Mouse (Mus musculus): ENCODE measurements around the gene Mrps25.

Mrps25 gene

DNA sequence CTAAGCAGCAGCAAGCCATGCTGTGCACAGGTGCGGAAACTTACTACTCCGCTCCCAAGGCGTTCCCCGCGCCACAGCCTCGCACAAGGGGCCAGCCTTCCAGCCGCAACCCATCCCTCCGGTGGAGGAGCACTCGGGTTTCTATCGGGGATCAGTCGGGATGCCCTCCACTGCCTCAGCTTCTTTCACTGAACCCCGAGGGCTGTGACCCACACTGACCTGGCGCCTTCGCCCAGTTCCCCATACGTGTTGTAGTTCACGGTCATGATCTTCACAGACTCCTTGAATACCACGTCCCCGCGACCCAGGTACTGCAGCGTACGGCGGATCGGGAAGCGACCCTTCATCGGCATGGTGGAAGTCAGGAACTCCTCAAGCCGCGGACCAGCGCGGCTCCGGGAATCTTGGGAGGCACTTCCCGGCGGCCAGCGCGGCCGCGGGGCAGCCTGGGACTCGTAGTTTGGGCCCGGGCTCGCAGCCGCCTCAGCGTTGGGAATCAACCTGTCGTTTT lies at the start of gene Mrps25:
Gene Mrps25 (minus strand): TSS at position 413 of the 511 bp plus-strand sequence.
- DNase-seq (ENCODE audit: low spot score in 2 of 2), result peak; percentile 23 to 74

DNA sequence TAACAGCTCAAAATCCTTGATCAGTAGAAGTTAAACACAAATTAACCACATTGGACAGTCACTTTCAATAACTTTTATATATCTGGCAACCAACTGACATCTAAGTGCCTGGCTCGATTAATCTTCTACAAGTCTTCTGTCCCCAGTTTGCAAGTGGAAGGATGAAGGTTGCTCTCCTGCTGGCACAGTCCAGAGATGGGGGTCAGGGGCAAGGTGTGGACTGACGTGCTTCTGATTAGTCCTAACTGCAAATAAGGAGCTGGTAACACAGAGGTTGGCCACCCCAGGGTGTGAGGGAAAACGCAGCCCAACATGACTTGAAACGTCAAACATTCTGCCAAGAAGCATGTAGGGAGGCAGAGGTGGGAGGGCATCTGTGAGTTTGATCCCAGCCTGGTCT lies 47.9 kb upstream of the Mrps25 start:
- no peak for DNase-seq (ENCODE audit: low spot score in 2 of 2)

DNA sequence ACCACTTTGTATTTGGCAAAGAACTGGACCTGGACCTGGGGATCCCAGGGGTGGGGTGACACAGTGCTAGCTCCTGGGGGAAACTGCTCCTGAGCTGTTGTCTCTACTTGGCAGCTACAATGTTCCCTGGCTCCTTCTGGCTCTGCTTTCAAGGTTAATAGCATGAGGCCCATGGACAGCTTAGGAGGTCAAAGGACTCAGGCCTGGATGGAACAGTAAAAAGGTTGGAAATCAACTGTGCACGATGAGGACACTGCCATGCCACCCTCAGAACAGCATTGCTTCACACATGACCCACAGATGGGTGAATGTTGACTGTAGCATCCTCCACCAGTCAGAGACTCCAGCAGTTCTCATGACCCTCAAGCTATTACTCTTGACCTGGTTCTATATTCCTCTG lies 47.5 kb upstream of the Mrps25 start:
- no peak for DNase-seq (ENCODE audit: low spot score in 2 of 2)

DNA sequence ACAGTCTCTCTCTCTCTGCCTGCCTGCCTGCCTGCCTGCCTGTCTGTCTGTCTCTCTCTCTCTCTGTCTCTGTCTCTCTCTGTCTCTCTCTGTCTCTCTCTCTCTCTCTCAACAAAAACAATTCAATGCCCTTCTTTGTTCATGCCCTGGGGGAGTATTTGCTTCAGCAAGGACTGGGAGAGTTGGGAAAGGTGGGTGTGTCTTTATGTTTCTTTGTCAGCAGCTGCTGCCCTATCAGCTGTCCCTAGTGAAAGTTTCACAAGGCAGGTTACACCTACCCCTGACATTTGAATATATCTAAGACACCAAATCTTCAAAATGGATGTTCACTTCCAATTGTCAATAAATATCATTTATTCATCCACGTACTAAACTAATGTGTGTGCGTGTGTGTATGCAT lies 45.8 kb upstream of the Mrps25 start:
- DNase-seq (ENCODE audit: low spot score in 2 of 2), result no peak

DNA sequence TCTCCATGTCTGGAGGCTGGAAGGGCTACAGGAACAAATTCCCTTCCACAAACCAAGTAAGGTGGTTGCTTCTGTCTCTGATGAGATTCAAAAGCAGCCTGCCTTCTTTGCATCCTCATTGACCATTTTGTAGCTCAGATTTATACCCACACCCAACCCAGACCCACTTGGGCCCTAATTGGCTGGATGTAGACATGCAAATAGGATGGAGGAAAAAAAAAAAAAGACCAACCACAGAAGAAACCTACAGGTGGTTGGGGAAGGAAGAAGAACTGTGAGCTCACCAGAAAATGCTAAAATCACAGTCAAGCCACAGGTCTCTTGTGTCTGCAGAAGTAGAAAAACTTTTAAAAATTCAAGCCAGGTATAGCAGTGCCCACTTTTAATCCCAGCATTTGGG lies 45.3 kb upstream of the Mrps25 start:
- DNase-seq (ENCODE audit: low spot score in 2 of 2), result no peak

DNA sequence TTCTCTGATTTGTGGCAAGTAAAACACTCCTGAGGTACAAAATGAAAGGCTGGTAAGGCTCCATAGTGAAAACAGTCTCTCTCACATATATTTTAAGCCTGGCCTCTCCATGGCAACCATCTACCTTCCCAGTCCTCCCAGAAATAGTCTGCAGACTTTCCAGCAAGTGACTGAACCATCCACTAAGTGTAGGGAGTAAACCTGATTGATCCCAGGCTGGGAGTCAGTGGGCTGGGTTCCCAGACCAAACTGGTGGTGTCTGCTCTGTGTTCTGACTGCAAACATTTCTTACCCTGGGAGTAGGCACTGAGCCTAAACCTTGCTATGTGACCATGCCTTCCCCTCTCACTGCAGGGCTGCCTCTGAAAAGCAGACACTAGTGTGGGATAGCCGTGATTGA lies 41.1 kb upstream of the Mrps25 start:
- DNase-seq (ENCODE audit: low spot score in 2 of 2), result no peak

DNA sequence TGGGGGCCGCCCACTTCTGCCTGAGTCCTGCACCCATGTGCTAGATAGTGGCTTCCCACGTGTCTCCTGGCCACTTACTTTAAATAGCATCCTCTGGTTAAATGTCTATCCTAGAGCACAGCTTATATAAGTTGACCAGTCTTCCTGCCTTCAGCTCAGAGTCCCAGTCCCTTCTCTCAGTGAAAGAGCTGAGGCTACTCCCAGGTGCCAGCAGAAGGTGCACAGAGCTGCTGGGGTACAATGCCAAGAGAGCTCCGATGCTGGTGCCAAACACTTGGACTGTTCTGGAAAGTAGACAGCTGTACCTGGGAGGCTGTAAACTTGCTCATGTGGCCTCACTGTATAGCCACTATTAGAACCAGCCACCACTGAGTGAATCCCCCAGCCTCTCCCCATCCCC lies 38.2 kb upstream of the Mrps25 start:
- DNase-seq (ENCODE audit: low spot score in 2 of 2), result no peak

DNA sequence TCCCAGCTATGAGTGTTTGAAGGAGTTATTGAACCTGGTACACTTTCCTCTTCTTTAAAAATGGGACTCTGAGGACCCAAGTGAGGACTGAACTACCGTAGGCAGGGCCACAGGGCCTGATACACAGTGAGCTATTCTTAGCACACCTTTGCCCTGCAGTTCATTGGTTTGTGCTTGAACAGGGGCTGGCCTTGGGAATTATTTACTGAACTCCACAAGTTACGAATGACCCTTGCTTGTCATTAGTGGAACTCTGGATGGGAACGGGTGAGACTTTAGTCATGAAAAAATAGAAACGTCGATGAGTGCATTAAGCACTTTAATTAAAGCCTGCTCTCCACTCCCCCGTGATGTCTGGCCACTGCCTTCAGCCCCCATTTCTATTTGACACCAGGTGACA lies 37.8 kb upstream of the Mrps25 start:
- no peak for DNase-seq (ENCODE audit: low spot score in 2 of 2)

DNA sequence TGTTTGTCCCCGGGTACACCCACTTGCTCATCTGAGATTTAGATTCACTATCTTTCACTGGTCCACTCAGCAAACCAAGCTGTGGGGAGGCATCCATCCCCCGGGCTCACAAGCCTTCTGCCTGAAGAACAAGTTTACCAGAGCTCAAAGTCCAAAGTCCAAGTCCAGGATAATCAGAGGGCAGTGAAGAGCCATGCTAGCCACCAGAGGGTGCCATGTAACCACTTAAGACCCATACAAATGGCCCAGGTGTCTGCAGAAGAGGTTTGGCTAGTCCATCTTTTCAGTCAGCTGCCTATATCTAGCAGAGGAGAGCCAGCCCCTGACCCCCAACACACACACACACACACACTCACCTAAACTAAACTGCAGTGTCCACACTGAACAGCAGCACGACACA lies 35.6 kb upstream of the Mrps25 start:
- peak in 1 of 2 experiments; percentile 31 for DNase-seq (ENCODE audit: low spot score in 2 of 2)

DNA sequence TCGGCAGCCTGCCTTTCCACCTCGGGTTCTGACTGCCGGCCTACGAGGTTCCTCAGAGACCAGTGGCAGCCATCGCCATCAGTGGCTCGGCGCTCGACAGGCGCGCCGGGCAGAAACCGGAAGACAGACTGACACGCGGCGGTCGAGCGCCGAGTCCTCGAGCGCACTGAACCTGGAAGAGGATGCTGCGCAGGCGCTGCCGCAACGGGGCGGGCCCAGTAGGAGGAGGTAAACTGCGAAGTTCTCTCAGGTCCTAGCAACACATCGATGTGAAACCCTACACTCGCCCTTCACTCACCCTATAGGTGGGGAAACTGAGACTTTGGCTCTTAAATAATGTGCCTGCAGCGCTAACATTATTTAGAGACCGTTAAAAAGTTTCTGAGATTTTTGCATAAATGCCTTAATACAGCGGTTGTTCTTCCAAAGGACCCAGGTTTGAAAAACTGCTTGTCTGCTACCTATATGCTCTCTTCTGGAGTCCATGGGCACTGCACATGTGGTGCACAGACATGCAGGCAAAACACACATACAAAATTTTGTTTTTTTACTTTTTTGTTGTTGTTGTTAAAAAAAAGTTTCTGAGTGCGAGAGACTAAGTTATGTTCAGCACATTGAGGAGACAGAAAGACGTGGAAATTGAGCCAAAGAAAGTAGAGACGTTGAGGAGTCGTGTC lies 31.1 kb upstream of the Mrps25 start, which contains the start of gene Rbsn:
Gene Rbsn (minus strand): TSS at position 153 of the 677 bp plus-strand sequence.
- peak; percentile 83 to 89 for DNase-seq (ENCODE audit: low spot score in 2 of 2)

DNA sequence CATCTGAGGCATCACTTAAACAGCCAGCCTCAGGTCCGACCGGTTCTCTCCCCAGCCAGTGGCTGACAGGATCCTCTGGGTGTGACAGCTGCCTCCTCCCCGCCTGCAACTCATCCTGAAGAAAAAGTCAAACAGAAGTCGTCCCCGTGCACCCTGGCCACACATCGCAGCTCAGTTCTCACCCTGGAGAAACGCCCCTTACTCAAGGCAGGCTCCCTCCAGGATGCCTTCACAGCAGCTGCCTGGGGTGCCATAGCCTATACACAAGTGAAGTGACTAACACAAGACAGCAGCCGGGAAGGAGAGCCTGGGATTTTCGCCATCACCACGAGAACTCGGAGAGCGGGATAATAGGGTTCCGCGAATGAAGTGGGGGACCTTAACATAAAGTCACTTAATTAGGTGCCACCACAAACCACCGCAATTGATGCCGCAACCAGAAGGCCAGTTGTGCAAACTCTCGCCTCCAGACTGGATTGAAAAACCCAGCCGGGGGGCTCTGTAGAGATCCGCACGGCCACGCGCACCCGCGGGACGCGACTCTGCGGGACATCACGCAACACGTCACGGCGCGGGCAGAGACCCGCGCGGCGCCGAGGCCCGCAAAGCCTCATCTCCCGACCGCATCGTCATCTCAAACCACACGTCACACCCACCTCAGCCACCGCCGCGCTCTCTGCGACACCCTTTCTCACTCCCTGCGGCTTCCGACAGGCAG lies 30.4 kb upstream of the Mrps25 start:
- DNase-seq (ENCODE audit: low spot score in 2 of 2), result peak in 1 of 2 experiments; percentile 19

DNA sequence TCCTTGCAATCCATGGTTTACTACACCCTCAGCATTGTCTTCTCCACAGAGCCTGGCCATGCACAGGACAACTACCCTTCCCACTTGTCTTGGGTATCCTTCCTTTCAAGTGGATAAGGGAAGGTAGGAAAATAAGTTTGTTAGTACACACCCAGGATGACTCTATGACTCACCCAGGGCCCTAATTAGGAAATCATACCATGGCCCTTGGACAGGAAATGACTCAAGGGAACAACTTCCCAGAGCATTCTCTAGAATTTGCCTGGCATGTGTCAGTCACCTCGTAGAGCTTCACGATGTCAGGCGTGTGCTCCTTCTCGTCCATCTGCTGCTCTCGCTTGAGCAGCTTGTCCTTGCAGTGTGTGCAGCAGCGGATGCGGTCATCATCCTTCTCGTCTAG lies 15.6 kb upstream of the Mrps25 start:
- DNase-seq (ENCODE audit: low spot score in 2 of 2), result no peak

DNA sequence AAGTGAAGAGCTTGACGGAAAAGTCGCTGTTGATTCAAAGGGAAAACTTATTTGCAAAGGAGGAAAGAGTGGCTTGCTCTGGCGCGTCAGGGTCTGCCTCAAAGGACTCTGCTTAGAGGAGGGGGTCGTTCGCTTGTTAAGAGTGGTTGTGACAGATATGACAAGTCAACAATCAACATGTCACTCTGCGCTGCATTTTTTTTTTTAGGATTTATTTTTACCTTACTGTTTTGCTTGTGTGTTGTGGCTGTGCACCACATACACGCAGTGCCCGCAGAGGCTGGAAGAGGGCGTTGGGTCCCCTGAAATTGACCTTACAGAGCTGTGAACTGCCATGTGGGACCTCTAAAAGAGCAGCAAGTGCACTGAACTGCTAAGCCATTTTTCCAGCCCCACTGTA lies 345 bp upstream of the Mrps25 start:
- DNase-seq (ENCODE audit: low spot score in 2 of 2), result no peak

DNA sequence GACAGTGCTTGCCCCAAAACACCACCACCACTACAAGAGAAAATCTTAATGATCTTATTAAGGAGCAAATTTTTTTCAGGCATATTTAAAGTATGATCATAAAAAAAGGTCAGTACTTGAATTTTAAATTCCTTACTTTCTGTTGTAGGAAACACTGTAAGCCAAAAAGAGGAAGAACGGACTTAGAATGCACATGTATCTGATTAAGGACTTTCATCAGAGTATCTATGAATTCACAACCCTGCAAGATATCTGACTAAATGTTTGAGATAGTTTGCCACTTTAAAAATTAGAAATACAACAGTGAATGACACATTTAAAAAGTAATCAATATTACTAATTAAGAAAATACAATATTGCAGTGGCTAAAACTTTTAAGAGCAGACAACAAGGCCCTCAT lies 7.4 kb downstream of the Mrps25 start:
- no peak for DNase-seq (ENCODE audit: low spot score in 2 of 2)

DNA sequence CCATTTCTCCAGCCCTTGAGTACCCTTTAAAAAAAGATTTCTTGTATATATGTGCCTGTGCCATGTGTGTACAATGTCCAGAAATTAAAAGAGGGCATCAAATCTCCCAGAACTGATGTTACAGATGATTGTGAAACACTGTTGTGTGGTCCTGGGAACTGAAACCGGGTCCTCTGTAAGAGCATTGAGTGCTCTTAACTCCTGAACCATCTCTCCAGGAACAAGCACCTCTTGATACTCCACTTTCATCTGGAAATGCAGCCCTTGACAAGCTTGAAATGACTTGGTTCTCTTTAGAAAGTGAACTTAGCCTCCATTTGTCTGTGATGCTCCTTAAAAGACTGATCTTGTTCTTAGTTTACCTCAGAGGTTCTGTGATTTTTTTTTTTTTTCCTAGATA lies 21.1 kb downstream of the Mrps25 start:
- DNase-seq (ENCODE audit: low spot score in 2 of 2), result no peak

DNA sequence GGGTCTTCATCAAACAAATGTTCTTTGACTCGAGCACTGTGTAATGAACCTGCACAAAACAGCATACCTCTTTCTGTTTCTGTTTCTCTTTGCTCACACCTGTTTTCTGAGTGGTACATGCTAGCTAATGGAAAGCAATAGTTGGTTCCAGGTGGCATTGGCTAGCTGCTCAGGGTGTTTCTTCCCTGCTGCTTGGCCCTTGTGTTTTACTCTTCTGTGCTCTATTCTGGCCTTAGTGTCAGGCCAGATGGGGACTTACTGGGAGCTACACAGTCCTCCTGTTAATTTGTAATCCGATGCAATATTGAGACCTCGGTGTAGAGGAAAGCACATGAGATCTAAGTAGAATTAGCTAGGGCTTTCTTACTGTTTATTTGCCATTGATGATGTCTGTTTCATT lies 25.0 kb downstream of the Mrps25 start:
- no peak for DNase-seq (ENCODE audit: low spot score in 2 of 2)

DNA sequence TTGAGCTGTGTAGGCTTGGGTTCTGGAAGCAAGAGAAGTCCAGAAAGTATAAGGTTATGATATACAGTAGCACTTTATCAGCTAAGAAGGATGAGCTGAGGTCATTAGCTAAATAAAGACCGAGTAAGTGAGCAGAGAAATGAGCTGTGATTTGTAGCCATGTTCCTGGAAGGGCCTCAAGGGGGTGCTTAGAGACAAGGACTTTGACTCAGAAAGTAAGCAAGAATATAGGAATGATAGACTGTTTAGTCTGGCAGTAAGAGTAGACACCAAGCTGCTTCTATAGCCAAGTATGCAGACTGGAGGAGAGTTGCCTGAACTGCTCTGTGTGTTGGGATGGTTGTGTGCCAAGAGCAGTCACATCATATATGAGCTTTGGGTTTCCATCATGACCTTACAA lies 30.1 kb downstream of the Mrps25 start:
- DNase-seq (ENCODE audit: low spot score in 2 of 2), result no peak

DNA sequence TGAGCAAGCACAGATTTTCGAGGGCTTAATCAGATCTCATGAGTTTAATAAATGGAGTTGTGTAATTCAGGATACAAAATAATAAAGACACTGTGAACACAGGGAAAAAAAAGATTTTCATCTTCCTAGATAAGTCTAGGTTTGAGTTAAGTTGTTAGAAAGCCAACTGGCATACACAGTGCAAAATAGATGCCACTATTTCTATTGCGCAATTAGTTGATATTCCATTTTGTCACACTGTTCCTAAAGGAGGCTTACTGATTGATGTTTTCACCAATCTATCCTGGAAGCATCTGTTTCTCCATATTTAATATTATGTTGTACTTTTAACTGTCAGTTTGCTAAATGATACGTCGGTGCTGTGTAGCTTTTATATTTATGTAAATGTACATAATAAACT lies 38.0 kb downstream of the Mrps25 start:
- DNase-seq (ENCODE audit: low spot score in 2 of 2), result no peak

DNA sequence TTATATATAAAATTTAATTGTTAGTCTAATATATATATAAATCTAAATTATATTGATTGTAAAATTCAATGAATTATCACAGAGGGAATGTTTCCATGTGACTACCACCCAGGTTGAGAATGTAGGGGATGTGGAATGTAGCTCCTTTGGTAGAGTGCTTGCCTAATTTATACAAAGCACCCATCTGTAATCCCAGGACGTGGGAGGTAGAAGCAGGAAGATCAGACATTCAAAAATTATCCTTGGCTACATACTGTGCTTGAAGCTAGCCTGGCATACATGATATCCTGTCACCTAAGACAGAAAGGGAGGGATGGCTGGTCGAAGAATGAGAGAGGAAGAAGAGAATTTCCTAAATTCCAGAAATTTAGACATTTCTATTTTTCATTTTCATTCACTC lies 47.5 kb downstream of the Mrps25 start:
- DNase-seq (ENCODE audit: low spot score in 2 of 2), result no peak

DNA sequence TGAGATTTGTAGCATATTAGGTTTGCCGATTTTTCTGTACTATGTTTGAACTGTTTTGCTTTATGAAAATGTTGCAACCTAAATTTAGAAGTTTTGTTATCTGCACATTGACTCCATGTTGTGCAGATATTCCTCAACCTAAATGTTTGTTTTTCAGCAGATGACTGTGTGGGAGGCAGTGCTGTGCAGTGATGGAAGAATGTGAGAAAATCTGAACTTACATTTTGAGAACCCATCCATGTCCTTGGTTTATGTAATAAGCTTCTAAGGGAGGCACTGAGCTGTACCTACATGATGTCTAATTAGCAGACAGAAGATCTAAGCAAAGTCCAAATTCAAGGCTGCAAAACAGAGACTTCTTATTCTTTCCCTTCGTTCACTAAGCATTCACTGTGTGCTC lies 50.2 kb downstream of the Mrps25 start:
- DNase-seq (ENCODE audit: low spot score in 2 of 2), result no peak

DNA sequence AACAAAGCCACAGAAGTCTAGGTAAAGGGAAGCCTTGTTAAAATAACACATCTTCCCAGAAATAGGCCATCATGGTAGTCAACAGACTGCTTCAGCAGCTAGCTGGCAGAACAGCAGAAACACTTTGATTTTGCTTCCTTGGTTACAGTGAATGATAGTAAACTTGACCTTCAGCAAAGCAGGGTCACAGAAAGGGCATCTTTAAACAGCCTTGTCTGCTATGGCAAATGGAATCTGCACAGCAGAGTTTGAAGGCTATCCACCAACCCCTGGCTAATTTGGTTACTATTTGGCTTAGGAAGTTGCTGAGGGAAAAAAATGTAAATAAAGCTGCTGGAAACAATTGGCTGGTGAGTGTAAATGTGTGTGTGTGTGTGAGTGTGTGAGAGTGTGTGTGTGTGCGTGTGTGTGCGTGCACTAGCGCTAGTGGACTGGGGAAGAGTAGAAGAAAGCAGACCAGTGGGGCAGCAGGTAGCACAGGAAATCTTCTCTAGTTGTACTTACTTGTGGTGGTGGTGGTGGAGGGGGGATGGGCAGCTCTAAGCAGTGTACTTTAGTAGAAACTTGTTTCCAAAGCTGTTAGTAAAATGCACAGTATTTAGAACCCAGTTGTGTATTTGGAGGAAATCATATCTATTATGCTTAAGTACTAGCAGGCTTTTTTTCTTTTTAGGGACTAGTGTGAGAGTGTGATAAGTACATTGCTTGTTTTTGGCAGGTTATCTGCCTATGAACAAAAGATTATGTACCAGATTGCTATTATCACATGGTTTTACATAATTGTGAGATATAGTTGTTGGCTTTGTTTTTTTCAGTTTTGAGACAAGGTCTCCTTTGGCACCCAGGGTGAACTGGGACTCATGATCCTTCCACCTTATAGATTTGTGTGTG lies 51.6 kb downstream of the Mrps25 start:
- DNase-seq (ENCODE audit: low spot score in 2 of 2), result no peak

DNA sequence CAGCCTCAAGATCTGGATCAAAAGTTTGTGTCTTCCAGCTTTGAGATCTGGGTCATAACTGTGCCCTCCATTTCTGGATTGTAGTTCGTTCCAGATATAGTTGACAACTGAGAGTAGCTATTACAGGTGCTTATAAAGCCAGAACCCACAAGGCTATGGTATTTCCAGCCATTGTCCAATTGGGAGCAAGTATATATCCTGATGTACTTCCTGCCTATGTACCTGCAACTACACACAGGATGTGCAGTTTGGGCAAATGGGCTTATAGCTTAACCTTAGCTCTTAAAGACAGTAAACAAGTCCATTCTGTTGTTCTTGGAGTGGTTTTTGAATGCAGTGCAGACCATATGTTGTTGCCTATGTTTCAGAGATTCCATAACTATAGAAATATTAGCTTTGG lies 52.4 kb downstream of the Mrps25 start:
- no peak for DNase-seq (ENCODE audit: low spot score in 2 of 2)
